Mouse (Mus musculus) B cell, adult 2 months (primary cell): ENCODE results near the gene Tbc1d2b.

Experiments
- DNase-seq, 2 experiments: peaks; one replicate each; pipeline ENCODE4 v3.0.0; 2022

Tbc1d2b gene

DNA sequence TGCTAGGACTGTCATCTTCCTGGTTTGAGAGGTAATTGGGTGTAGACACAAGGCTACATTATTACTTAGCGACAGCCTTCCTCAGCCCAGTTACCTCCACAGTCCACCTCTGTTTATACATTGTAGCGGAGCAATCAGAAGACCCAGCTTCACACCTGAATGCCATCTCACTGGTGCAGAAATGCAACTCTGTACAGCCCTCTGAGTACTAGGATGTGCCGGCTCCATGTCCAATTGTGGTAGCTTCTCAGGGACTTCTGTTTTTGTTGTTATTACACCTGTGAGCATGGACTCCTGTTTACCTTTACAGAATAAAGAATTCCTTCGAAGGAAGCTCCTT is 7.3 kb downstream of the Tbc1d2b start:
- DNase-seq = no peak

DNA sequence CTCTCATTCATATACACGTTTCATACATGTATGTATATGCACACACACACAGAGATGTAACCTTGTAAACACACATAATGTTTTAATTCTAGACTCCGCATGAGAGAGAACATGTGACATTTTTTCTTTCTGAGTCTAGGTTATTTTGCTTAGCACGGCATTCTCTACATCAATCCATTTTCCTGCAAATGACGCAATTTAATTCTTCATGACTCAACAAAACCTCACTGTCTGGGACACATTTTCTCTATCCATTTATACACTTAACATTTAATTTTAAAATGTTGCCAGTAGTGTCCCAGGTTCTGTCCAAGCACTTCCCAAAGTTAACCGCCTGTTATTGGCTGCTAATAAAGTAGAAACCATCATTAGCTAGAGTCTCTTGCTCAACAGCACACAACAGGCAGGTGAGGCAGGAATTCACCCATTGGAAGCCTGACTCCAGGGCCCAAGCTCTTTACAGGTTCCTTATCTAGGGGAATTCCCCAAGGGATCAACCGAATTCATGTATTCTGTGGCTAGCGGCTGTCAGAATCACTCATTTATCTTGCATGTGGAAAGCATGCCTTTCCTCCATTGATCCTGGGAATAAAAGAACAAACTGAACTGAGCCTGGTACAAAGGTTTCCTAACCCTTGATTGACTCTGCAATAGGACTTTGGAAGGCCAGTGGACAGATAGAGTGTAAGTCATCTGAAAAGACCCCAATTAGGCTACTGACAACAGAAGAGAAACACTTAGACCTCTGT is 7.8 kb downstream of the Tbc1d2b start:
- DNase-seq = no peak

DNA sequence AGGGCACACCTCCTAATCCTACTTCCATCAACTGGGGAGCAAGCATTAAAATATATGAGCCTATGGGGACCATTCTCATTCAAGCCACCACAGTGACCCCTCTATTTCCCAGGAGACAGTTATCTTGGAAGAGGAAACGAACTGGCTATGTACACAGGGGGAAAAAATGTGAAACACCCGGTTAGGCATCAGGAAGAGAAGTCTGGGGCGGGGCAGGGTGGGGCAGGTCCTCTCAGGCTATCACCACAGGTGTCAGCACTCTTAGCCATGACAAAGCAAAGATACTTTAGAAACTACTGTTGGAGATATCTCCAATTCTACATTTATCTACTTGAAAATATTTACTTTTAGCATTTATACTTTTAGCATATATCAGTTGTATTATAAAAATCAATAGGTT is 8.5 kb downstream of the Tbc1d2b start:
- no peak for DNase-seq

DNA sequence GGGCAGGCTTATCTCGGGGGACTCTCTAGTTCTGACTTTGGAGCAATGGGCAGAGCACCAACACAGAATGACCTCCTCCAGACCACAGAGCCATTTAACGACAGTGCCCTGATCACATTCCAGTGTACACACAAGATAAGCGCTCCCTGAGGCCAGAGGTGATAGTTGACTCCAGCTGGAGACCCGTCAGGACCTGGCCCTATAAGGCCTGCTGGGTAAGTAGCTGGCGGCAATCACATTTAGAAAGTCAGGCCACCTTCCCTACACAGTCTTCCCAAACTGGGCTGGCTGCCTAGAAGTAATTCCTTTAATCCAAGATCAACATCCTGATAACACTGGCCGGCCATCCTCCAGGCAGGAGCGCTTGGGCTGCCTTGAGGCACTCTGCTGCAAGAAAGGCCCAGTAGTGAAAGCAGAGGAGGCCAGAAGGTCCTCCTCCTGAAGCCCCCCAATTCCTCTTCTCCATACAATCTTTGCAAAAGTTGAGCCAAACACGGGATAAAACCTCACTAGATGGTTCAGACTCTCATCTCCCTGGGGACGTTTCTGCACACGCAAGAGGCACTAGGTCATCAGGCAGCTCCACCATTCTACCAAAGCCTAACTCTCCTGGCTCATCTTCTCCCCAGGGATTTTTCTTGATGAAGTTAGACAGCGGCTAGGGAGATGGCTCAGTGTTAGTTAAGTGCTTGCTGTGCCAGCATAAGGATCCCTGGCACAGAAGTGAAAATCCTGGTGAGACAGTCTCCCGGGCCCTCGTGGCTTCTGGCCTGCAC is 9.8 kb downstream of the Tbc1d2b start:
- DNase-seq = no peak

DNA sequence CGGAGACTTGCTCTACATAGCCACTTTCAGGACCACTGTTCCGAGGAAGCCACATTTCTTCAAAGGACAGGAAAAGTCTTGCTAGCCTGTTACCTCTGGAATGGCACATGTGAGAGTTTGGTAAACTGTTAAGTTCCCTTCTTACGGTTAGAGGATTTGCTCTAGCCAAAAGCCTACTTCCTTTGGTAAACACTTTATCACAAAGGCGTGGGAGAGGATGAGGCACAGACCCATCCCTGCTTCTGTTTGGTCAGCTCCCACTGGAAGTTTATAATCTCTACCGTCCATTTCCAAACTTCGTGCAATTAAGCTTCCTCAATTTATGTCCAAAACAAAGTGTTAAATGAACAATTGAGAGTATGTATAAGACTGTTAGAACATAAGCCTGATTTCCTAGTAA is 10.5 kb downstream of the Tbc1d2b start:
- DNase-seq = no peak

DNA sequence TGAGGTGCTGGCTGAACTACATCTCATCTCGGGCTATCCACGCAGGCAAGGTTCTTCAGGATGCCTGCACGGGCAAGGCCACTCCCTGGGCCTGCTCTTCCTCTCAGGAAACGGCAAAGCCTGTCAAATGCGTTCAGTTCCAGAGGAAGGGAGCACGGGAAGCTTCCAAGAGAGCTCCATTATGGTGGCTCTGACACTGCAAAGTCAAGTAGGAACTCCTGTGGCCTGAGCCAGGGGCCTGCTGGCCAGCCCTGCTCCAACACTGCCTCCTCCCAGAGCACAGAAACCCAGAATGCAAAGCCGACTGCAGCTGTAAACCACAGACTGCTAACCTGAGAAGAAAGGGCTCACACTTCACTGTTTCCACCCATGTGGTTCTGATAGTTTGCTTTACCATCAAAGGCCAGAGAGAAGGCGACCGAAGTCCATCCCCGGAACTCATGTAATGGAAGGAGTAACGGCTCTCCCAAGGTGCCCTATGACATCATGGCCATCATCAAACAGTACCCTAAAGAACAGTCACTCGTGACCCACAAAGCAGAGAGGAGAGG is 11.1 kb downstream of the Tbc1d2b start:
- no peak for DNase-seq

DNA sequence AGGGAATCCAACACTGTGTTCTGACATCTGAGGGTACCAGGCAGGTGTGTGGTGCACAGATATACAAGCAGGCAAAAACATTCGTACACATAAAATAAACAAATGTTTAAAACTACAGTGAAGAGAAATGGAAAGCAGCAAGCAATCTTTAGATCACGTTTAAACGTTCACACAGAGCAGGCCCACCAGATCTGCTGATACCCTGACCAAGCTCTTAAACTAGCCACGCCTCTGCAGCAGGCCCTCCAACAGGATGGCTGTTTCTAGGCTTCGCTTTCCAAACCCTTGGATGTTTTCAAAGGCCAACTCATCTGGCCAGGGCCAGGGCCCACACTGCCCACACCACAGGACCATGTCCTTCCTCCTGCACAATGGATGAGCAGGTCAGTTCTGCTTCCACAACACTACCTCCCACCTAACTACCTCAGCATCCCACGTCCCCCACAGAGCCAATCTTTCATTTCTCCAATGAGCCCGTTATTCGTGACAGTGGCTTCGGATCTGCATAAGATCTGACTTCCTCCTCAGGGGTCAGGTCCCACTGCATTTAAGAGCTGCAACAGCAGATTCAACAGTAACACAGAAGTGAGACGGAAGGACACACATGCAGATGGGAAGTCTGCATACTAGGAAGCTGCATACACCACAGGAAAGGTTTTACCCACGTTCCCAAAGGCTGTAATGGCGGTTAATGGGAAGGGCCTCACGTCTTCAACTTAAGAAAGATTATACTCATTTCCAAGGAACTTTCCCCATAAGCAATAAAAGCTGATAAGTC is 12.7 kb downstream of the Tbc1d2b start:
- no peak for DNase-seq

DNA sequence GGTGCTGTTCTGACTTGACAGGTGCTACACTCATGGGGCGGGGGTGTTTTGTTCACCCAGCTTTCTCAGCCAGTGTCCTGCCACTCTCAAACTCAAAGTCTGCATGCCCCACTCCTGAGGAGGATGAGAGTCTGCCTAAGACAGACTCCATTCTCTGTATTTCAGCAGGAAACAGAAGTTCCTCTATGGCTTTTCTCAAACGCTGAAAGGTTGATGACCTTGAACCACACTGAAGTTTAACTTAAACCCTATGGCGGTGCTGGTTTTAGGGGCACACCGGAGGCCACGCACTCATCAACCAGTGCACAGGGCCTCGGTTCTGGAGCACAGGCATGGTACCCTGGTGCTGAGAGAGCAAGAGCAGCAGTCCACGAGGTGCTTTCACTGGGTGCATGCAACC is 13.4 kb downstream of the Tbc1d2b start:
- no peak for DNase-seq

DNA sequence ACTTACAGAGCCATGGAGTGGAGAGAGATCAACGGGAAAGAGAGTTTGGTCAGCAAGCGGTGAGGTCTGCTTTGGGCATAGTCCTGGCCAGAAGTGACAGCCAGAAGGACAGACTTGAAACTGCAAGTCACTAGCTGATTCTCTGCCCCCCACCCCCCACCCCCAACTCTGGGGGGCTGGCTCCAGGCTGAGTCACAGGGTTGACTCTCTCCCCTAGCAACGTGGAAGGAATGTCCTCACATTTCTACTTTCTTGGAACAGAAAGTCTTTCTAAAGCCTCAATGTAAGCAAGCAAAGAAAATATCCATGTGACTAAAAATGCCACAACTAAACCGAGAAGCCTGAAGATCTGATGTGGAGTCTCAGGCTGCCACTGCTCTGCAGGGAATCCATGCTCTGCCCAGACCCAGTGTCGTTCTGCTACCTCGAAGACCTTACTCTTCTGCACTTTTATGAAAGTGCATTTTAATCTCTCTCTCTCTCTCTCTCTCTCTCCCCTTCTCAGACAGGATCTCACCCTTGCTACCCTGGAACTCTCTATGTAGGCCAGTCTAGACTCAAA is 14.7 kb downstream of the Tbc1d2b start:
- DNase-seq = no peak

DNA sequence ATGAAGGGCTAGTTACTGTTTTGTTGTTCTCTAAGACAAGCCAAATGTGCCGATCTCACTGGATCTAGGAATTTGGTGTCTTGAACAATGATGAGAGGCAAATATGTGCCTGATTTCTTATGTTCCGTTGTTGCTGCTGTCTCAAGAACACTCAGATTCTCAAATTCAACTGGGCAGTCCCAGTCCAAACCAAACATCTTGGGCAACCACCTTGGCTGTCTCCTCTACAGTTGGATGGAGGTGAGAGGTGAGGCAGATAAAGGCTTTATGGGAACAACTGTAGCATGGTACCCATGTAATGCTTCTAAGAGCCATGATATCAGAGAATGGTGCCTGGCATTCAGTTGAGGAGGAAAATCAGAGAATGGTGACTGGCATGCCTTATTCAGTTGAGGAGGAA is 17.4 kb downstream of the Tbc1d2b start:
- DNase-seq = no peak

DNA sequence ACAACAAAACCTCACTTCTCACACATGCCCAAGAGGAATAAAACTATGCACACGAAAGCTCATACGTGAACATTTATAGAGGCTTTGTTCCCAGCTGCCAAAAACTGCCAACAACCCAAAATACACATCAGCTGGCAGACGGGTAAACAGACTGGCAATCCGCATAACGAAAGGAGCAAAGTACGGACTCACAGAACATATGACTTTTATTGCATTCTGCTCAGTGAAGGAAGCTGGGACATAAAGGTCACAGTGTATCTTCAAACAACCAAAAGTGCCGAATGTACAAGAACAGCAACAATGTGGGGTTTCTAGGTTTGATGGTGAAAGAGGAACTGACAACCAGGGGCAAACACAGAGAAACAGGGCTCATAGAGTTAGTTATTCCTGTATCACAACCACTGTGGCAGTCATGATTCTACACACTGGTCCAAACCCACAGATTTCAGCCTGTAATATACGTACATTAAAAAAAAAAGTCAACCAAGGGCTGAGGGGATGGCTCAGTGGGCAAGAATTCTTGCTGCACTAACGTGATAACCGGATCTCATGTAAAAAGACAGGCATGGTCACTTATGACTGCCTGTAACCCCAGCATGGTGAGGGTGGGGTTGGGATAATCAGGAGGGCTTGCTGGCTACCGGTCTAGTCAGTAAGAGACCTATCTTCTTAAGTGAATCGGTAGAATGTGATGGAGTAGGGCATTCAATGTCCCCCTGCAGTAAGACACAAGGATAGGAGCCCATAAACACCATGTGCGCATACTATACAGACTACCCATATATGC is 19.4 kb downstream of the Tbc1d2b start:
- no peak for DNase-seq

DNA sequence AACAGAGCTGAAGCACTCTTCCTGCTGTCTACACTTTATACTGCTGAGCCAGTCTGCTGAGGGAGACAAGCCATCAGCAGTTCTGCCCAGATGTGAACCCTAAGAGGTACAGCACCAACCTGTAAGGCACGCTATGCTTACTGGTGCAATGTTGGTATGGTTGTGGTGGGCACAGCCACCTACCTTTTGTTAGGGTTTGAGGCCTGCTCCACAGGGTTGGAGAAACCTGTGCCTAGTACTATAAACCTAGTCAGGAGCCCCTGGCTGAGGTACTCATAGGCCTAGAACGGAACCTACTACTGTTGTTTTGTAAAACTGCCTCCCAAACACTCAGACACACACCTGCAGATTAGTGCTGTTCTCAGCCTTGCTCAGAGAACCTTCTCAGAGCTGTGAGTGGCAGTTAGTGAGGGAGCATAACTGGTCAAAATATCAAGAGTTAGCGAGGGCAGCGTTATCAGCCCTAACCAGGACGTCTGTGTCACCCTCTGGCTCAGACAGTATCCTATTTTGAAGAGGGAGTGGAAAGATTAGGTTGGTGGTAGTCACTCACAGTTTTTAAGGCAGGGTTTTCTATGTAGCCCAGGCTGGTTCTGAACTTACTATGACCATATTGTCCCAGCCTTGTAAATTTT is 20.3 kb downstream of the Tbc1d2b start:
- no peak for DNase-seq

DNA sequence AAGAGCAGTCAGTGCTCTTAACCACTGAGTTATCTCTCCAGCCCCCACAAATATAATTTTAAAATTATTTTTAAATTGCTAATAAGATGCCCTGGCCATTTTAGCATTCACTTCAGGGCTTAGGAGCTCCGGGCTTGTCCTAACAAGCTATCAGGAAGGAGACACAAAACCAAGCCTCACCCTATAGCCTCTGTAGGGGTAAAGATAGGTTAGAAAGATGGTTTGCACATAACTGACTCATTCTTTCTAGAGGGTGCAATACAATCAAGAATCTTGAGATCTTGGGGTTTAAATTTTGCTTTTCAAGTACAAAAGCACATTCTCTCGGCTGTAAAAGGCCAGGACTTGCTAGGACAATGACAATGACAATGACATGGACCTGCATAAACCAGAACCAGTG is 21.6 kb downstream of the Tbc1d2b start:
- DNase-seq = no peak

DNA sequence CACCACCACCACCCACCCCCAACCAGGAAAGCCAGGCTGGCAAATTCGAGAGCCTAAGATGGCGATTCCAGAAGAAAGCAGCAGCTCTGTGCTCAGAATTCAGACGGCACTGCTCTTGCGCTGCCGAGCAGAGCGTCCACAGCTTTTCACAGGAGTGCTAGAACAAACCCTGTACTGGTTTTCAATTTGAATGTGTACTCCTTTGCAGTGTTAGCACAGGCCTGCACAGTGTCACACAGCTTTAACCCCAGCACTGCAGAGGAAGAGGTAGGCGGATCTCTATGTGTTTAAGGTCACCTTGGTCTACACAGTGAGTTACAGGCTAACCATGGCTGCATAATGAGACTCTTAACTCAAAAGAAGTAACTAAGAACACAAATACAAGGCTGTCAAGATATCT is 22.3 kb downstream of the Tbc1d2b start:
- DNase-seq = no peak

DNA sequence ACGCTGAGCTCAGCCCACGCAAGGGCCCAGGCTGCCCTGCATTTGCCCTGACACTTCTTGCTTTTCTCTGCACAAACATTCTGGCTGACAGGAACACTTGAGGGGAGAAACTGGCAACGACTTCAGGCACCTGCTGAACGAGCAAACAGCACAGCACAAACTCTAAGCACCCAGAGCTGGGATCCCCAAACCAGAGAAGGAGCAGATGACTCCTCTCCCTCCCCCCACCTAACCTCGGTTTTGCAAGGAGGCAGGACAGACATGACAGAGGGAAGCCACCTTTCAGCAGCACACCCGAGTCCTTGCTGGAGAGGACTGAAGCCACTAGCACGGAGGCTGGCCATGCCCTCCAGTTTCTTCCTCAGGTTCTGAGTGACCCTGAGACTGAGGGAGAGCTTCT is 23.3 kb downstream of the Tbc1d2b start:
- DNase-seq = no peak

DNA sequence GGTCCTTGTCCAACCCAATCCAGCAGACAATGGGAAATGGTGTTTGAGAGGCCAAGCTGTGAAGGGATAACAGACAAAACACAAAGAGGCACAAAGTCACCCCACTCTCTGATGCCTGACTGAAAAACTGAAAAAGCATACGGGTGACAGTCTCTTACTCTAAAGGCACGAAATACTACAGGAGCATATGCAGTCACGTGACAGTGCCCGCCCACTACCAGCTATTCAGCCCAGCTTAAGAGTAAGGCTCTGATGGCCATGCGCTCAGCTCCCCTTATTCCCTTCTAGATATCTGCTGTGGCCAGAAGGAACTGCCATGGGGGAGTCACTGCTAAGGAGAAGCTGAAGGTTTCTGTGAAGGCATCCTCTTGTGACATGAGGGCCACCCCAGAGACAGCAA is 24.8 kb downstream of the Tbc1d2b start:
- DNase-seq = no peak

DNA sequence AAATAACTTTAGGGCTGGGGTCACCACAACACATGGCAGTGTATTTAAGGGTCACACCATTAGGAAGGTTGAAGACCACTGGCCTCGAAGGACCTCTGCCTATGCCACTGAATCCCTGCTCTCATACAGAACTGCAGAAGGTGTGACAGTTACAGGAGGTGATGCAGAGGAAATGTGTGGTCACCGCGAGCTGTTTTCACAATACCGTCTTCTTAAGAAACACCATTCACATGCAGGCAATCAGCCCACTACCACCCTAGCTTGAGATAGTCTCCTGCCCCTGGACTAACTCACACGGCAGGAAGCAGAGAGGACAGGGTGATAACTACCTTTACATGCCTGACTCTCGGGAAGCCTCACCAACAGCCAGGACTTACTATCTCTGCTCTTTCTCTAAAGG is 25.4 kb downstream of the Tbc1d2b start:
- DNase-seq = no peak

DNA sequence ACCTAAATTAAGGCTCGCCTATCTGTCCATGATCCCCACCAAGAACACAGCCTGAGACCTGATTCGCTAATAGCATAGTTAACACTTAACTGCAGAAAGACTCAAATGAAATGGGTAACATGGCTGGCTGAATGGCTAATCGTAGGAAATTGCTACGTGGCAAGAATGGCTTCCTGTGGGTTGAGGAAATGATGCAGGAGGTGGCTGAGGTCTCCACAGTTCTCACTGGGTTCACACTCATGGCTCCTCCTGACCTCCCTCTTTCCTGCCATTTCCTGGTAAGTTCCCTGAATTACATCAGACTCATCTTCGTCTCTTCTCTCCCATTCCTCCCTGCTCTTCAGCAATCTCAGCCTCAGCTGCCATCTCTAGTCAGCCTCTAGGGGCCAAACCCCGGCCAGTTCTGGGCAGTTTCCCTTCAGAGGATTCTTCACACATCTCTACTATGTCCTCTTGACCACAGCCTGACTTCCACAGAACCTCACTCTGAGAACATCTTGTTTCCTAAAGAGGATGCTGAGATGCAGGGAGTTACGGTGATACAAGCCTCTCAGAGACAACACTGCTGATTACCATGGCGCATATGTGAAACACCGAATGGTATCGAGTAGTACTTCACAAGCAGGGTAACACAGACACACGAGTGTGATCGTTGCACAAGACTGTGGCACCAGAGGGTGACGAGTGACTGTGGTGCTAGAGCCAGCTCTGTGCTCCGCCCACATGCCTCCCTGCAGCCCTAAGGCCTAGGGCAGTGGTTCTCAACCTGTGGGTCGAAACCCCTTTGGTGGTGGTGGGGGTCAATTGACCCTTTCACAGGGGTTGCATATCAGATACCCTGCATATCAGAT is 26.1 kb downstream of the Tbc1d2b start:
- no peak for DNase-seq

DNA sequence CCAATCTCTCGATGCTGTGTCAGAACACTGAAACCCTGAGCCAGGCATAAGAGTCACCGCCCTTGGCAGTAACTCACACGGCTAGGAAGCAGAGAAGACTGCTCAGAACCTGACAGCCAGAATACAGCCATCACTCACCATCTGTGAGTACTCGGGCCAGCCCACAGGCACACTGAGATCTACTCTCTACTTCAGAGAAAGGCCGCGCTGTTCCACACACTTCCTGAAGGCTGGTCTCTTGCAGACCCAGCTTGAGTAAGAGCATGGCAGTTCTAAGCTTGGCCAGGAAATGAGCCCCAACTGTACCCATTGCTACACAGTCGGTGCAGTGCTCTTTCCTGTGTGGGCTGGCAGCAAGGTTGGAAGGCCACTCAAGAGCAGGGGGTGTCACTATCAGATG is 27.7 kb downstream of the Tbc1d2b start:
- no peak for DNase-seq

DNA sequence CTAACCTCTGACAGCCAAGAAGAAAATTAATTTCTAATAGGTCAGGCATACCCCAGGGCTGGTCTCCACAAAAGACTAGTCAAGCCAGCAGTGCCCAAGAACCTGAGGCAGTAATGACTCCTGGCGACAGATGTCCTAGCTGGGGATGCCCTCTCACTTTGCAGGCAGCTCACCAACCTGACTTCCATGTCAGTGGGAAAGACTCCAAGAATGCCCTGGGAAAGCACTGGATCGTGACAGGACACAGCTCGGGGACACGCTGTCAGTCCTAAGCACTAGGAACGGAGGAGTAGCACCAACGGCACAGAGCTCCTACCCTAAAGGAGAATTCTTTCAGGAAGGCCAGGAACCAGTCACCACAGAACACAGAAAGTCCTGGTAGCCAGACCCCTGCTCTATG is 28.3 kb downstream of the Tbc1d2b start:
- DNase-seq = no peak

DNA sequence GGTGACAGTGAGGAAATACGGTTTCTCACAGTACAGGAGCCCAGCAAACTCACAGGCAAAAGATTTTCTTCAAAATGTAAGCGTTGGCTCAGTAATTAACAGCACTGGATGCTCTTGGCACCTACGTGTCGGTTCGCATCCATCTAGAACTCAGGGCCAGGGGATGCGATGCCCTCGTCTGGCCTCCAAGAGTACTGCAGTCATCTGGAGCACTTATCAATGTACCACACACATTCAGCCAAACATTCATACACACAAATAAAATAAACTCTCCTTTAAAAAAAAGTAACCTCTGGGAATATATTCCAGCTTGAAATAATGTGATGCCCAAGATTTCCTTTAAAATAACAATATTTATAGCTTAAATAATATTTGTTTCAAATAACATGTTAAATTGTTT is 29.0 kb downstream of the Tbc1d2b start:
- peak in 1 of 2 experiments; percentile 8 for DNase-seq
